Mouse (Mus musculus) thymus, postnatal 36 days (tissue): ENCODE measurements around the gene Tgtp2.
"Not testable (repeated sequence)": the region's sequence is repeated elsewhere in the genome, so short reads cannot be mapped to it uniquely, and the experiment has no call there.

Experiments
- DNase-seq, 2 experiments: peaks; one replicate each; pipeline ENCODE4 v3.0.0; 2022; ENCODE audit warnings: mixed read lengths in 2 of 2

Gene Tgtp2

DNA sequence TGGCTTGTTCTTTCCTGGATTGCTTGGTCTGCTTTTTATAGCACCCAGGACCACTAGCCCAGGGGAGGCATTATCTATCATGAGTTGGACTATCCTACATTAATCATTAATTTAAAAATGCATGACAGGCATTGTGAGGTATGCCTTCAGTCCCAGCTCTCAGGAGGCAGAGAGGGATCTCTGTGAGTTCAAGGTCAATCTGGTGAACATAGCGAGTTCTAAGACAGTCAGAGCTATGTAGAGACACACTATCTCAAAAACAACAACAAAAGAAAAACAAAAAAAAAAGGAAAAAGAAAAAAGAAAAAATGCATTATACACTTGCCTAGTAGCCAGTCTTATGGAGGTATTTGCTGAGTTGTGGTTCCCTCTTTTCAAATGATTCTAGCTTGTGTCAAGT is 20.4 kb upstream of the Tgtp2 start:
- DNase-seq = no peak

DNA sequence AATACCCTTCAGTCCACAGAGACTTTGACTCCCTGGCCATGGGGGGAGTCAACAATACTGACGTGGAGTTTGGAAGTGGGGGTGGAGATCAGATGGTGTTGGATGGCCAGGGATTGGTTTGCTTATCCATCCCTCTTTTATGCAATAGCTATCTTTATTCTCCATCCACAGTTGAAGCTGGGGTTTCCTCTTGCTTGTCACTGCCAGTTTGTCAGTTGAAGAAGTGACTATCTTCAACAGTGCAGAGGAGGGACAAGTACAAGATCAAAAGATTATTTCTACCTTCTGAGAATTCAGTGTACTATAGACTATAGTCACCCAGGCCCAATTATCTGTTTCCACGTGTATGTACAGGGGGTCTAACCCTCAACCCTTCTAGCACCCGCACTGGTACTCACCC is 19.8 kb upstream of the Tgtp2 start:
- no peak for DNase-seq

DNA sequence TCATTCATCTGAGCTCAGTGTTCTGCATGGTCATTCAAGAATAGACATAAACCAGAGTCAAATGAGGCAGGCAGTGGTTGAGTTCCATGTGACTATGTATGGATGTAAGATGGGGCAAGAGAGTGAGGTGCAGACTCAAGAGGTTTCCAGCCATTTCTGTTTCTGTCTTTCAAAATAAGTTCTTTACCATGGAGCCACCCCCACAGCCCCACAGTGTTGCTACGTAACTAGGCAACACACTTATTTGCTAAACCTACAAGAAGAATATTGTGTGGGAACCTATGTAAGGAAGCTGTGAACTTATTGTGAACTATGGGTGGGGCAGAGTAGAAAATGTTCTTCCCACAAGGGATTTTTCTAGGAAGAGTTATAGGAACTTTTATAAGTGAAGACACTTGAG is 19.1 kb upstream of the Tgtp2 start:
- DNase-seq = no peak

DNA sequence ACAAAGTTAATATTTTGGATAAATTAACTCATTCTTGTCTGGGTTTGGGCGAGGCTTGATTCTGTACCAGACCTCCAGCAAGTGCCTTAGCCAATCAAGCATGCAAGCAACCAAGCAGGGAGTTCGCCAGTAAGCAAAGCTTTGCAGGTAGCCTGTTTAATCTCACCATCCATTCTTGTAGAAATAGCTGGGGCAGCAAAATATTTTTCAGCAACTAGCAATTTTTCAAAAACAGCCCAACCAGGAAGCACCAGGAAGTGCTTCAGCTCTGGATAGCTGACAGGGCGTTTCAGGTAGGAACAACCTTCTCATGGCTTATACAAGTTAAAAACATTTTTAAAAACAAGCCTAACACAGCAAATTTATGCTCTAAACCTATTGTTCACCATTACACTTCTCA is 17.9 kb upstream of the Tgtp2 start:
- no peak for DNase-seq

DNA sequence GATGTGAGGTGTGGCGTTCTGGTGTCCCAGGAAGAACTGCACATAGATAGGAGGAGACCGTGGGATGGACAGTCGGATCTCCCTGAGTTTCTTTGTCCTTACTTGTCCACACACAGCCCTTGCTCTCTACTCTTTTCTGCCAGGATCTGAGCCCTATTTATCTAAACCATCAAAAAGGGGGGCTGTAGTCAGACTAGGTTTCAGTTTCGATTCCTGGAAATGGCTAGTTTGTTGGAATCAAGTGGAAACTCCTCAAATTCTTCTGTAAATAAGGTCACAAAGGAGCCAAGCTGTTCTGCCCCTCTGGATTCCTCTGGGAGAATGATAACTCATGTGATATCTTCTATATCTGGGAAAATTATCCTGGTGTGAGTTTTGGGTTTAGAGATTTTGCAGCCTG is 17.4 kb upstream of the Tgtp2 start:
- DNase-seq = no peak

DNA sequence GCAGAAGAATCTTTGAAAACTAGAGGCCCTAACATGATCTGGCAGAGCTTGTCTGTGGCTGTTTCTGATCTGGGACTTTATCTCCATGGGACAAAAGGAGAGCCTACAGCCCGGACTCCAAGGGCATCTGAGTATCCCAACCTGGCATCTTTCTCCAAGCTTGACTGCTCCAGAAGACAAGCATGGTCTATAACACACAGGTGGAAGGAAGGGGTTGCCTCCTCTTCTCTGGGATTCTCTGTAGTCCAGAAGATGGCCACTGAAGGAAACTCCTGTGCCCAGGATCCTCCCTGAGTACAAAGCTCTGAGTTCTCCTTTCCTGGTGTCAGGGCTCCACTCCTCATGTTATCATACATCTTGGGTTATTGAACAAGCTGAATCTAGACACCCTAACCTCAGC is 16.6 kb upstream of the Tgtp2 start:
- DNase-seq = no peak

DNA sequence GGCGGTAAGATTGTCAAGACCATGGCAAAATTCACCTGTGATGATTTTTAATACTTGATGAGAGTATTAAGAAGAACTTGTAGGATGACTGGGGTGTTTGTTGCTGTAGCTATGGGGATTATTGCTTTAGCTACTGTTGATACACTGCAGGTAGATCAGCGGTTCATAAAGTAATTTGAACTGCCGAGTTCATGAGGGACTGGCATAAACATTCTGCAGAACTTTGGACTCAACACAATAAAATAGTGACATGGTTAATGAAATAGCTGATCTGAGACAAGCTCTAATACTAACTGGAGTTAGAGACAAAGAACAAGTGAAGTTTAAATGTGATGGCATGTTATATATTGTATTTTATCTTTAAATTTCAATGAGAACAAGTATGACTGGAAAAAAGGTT is 14.7 kb upstream of the Tgtp2 start:
- DNase-seq = no peak

DNA sequence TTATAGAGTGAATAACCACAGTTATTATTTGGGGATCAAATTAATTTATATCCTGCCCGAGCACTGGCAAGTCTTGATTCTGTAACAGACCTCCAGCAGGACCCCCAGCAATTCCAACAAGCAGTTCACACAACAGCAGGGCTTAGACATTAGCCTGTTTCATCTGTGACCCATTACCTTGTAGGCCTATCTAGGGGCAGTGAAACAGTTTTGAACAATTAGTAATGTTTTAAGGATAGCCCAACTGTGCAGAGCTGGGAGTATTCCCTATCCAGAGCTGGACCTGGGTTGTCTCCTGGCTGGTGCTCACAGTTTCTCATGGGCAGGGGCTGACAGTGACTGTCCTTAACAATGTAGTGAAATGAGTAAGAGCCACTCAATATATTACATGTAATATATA is 13.0 kb upstream of the Tgtp2 start:
- no peak for DNase-seq

DNA sequence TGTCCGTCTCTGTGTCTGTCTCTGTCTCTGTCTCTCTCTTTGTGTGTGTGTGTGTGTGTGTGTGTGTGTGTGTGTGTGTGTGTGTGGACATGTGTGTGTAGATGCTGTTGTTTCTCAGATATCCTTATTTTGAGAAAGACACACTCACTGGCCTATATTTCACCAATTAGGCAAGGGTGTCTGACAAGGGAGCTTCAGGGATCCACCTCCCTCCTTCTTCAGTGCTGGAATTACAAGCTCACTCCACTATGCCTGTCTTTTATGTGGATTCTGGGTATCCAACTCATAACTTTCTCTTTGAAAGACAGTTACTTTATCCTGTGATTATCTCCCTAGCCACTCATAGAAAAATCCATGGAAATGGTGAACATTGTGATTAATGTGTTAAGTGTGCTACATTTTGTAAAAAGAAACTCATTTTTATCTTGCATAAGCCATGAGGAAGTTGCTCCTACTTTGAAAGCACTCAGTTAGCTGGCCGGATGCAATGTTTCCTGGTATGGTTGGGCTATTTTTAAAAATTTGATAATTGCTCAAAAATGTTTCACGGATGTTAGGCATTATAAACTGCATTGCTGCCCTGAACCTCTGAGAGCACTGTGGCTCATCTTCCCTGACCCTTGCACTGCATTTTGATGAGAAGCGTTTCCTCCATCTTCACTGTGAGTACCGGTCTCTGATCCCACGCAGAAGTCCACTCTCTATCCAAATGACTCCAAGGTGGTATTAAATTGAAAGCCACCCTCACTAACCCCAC is 12.2 kb upstream of the Tgtp2 start, which contains the start of gene Ifi47:
TSS of gene Ifi47 (plus strand) at position 587 of the 757 bp plus-strand sequence.
- not testable (repeated sequence) for DNase-seq

DNA sequence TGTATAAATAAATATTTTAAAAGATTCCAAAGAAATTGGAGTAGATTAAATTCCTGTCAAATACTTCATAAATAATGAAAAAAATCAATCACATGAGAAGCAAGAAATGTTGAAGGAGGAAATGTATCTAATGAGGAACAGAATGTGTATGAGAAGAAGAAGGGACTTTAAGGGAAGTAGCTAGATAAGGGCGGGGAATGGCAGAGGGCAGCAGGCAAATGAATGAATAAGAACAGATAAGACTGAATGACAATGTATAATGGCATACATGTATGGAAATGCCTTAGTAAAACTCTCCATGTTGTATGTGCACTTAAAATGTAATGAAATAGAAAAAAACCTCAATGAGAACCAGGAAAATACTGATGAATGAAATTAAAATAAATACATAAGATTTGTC is 4.4 kb upstream of the Tgtp2 start:
- no peak for DNase-seq

DNA sequence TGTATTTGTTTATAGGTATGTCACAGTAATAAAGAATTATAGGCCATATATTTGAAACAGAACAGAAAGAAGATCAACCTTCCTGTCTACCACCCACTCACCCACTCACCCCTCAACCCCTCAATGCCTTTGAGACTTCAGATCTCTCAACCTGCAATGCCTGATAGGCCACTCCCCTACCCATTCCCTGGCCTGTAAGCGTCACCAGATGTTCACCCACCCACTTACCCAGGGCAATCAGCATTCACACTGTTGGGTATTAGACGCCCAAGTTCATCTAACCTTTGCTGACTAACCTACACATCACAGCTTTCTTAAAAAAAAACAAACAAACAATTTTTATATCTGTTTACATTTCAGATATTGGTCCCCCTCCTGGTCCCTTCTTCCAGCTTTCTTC is 2.1 kb downstream of the Tgtp2 start:
- DNase-seq = not testable (repeated sequence)

DNA sequence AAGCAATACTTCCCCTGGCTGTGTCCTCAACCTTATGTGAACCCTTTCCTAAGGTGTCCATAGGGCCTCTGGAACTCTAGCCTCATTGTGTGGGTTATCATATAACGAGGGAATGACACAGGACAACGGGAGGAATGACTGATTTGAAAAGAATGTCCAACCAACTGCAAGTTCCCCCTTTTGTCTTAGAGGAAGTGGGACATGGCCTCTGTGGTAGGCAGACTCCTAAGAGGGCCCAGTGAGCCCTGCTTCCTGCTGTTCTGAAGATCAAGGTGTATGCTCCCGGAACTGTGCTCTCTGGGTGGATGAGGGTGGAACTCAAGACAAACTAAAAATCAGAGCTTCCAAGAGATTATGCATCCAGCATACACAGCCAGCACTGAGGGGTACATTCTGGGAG is 3.9 kb downstream of the Tgtp2 start:
- DNase-seq = not testable (repeated sequence)

DNA sequence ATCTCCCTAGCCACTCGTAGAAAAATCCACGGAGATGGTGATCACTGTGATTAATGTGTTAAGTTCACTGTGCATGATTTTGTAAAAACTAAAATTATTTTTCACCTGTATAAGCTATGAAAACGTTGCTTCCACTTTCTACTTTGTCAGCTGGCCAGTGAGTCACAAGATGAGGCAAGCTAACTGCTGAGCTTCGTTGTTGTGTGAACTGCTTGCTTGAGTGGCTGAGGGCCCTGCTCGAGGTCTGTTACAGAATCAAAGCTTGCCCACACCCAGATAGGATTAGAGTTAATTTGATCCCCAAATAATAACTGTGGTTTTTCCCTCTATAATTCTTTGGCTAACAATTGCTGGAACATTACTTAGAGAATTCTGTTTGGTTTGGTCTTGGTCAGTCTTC is 12.1 kb downstream of the Tgtp2 start:
- DNase-seq = not testable (repeated sequence)

DNA sequence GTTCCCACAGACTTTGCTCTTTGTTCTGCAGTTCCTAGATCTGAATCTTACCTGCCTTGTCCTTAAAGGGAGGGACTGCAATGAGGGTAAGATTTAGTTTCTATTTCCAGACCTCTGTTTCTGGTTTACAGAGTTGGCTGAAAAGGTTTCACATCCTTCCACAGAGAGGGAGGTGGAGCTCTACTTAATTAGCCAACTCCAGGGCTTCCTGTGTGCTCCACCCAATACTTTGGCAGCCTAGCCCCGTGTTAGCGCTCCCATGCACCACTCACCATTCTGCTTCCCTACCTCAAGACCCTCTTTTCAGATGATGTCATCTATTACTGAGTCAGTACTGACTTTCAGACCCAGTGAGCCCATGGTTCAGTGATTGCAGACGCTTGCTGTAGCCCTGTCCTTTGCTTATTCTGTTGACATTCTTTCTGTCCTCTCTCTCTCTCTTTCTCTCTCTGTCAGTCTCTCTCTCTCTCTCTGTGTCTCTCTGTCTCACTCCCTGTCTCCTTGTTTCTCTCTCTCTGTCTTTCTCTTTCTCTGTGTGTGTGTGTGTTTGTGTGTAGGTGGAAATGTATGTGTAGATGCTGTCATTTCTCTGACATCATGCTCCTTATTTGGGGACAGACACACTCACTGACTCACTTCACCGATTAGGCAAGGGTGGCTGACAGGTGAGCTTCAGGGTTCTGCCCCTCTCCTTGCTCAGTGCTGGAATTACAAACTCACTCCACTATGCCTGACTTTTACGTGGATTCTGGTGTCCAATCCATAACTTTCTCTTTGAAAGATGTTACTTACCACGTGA is 12.7 kb downstream of the Tgtp2 start, which contains the start of gene 9930111J21Rik2:
TSS of gene 9930111J21Rik2 (minus strand) at position 150 of the 799 bp plus-strand sequence.
- not testable (repeated sequence) for DNase-seq

DNA sequence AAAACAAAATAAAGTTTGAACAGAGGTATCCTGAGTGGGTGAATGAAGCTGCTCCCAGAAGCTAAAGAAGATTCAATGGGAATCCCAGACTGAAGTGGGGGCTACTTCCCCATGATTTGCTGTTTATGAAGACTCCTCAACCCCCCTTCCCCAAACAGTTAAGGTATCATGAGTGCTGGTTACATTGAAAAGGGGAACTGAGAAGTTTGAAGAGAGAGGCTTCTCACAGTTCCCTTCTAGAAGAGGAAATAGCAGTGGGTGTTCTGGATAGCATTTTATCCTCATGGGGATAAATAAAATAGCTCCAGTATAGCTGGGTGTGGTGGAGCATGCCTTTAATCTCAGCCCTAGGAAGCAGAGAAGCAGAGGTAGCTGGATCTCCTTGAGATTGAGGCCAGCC is 13.9 kb downstream of the Tgtp2 start:
- DNase-seq = not testable (repeated sequence)

DNA sequence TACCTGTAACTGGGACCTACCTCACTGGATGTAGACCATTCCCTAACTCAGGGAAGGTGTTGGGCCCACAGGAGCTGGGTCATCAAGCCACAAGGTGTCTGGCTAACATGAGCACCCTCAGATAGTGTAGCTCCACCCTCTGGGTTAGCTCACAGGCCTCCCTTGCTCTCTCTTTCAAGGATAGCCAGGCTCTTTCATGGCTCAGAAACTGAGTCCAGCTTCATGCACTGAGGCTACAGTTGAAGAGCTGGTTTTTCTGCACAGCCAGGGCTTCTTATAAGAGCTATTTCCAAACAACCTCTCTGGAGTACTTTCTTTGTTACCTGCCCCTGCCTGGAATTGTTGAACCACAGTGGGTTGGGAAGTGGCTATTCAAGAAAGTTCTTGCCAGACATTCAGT is 51.9 kb downstream of the Tgtp2 start:
- not testable (repeated sequence) for DNase-seq
